Mouse (Mus musculus): ENCODE results near the gene Gm10715.
"Not testable (repeated sequence)": the region's sequence is repeated elsewhere in the genome, so short reads cannot be mapped to it uniquely, and the experiment has no call there.

Gm10715 gene

DNA sequence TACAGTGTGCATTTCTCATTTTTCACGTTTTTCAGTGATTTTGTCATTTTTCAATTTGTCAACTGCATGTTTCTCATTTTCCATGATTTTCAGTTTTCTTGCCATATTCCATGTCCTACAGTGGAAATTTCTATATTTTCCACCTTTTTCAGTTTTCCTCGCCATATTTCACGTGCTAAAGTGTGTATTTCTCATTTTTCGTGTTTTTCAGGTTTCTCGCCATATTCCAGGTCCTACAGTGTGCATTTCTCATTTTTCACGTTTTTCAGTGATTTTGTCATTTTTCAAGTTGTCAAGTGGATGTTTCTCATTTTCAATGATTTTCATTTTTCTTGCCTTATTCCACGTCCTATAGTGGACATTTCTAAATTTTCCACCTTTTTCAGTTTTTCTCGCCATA, at the start of gene Gm10715:
TSS of gene Gm10715 (plus strand) at position 301 of the 400 bp plus-strand sequence.
- not testable (repeated sequence) for ATAC-seq (ENCODE audit: insufficient number of reproducible peaks, low FRiP score, low TSS enrichment)

DNA sequence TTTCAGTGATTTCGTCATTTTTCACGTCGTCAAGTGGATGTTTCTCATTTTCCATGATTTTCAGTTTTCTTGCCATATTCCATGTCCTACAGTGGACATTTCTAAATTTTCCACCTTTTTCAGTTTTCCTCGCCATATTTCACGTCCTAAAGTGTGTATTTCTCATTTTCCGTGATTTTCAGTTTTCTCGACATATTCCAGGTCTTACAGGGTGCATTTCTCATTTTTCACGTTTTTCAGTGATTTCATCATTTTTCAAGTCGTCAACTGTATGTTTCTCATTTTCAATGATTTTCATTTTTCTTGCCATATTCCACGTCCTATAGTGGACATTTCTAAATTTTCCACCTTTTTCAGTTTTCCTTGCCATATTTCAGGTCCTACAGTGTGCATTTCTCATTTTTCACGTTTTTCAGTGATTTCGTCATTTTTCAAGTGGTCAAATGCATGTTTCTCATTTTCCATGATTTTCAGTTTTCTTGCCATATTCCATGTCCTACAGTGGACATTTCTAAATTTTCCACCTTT, 36.2 kb upstream of the Gm10715 start, which contains the start of gene Gm10722:
TSS of gene Gm10722 (plus strand) at position 478 of the 528 bp plus-strand sequence.
- not testable (repeated sequence) for ATAC-seq (ENCODE audit: insufficient number of reproducible peaks, low FRiP score, low TSS enrichment)

DNA sequence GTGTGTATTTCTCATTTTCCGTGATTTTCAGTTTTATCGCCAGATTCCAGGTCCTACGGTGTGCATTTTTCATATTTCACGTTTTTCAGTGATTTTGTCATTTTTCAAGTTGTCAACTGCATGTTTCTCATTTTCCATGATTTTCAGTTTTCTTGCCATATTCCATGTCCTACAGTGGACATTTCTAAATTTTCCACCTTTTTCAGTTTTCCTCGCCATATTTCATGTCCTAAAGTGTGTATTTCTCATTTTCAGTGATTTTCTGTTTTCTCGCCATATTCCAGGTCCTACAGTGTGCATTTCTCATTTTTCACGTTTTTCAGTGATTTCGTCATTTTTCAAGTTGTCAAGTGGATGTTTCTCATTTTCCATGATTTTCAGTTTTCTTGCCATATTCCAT, 35.7 kb upstream of the Gm10715 start:
- ATAC-seq (ENCODE audit: insufficient number of reproducible peaks, low FRiP score, low TSS enrichment): not testable (repeated sequence)

DNA sequence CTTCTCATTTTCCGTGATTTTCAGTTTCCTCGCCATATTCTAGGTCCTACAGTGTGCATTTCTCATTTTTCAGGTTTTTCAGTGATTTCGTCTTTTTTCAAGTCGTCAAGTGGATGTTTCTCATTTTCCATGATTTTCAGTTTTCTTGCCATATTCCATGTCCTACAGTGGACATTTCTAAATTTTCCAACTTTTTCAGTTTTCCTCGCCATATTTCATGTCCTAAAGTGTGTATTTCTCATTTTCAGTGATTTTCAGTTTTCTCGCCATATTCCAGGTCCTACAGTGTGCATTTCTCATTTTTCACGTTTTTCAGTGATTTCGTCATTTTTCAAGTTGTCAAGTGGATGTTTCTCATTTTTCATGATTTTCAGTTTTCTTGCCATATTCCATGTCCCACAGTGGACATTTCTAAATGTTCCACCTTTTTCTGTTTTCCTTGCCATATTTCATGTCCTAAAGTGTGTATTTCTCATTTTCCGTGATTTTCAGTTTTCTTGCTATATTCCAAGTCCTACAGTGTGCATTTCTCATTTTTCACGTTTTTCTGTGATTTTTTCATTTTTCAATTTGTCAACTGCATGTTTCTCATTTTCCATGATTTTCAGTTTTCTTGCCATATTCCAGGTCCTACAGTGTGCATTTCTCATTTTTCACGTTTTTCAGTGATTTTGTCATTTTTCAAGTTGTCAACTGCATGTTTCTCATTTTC, 34.6 kb upstream of the Gm10715 start:
- peak; percentile 71; the same call in 1 of the 2 replicates for ATAC-seq (ENCODE audit: insufficient number of reproducible peaks, low FRiP score, low TSS enrichment)

DNA sequence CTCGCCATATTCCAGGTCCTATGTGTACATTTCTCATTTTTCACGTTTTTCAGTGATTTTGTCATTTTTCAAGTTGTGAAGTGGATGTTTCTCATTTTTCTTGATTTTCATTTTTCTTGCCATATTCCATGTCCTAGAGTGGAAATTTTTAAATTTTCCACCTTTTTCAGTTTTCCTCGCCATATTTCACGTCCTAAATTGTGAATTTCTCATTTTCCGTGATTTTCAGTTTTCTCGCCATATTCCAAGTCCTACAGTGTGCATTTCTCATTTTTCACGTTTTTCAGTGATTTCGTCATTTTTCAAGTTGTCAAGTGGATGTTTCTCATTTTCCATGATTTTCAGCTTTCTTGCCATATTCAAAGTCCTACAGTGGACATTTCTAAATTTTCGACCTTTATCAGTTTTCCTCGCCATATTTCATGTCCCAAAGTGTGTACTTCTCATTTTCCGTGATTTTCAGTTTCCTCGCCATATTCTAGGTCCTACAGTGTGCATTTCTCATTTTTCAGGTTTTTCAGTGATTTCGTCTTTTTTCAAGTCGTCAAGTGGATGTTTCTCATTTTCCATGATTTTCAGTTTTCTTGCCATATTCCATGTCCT, 33.8 kb upstream of the Gm10715 start, which contains the start of gene Gm11168:
TSS of gene Gm11168 (plus strand) at position 553 of the 603 bp plus-strand sequence.
- not testable (repeated sequence) for ATAC-seq (ENCODE audit: insufficient number of reproducible peaks, low FRiP score, low TSS enrichment)

DNA sequence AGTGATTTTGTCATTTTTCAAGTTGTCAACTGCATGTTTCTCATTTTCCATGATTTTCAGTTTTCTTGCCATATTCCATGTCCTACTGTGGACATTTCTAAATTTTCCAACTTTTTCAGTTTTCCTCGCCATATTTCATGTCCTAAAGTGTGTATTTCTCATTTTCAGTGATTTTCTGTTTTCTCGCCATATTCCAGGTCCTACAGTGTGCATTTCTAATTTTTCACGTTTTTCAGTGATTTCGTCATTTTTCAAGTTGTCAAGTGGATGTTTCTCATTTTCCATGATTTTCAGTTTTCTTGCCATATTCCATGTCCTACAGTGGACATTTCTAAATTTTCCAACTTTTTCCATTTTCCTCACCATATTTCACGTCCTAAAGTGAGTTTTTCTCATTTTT, 30.5 kb upstream of the Gm10715 start:
- peak; percentile 67 for ATAC-seq (ENCODE audit: insufficient number of reproducible peaks, low FRiP score, low TSS enrichment)

DNA sequence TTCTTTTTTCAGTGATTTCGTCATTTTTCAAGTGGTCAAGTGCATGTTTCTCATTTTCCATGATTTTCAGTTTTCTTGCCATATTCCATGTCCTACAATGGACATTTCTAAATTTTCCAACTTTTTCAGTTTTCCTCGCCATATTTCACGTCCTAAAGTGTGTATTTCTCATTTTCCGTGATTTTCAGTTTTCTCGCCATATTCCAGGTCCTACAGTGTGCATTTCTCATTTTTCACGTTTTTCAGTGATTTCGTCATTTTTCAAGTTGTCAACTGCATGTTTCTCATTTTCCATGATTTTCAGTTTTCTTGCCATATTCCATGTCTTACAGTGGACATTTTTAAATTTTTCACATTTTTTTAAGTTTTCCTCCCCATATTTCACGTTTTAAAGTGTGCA, 30.0 kb upstream of the Gm10715 start:
- not testable (repeated sequence) for ATAC-seq (ENCODE audit: insufficient number of reproducible peaks, low FRiP score, low TSS enrichment)

DNA sequence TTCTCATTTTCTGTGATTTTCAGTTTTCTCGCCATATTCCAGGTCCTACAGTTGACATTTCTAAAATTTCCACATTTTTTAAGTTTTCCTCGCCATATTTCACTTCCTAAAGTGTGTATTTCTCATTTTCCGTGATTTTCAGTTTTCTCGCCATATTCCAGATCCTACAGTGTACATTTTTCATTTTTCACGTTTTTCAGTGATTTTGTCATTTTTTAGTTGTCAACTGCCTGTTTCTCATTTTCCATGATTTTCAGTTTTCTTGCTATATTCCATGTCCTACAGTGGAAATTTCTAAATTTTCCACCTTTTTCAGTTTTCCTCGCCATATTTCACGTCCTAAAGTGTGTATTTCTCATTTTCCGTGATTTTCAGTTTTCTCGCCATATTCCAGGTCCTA, 29.4 kb upstream of the Gm10715 start:
- 0 out of 2 replicates have a peak, but pooled peaks have one; percentile 26 for ATAC-seq (ENCODE audit: insufficient number of reproducible peaks, low FRiP score, low TSS enrichment)

DNA sequence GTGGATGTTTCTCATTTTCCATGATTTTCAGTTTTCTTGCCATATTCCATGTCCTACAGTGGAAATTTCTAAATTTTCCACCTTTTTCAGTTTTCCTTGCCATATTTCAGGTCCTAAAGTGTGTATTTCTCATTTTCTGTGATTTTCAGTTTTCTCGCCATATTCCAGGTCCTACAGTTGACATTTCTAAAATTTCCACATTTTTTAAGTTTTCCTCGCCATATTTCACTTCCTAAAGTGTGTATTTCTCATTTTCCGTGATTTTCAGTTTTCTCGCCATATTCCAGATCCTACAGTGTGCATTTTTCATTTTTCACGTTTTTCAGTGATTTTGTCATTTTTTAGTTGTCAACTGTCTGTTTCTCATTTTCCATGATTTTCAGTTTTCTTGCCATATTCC, 27.3 kb upstream of the Gm10715 start:
- ATAC-seq (ENCODE audit: insufficient number of reproducible peaks, low FRiP score, low TSS enrichment): peak; percentile 49

DNA sequence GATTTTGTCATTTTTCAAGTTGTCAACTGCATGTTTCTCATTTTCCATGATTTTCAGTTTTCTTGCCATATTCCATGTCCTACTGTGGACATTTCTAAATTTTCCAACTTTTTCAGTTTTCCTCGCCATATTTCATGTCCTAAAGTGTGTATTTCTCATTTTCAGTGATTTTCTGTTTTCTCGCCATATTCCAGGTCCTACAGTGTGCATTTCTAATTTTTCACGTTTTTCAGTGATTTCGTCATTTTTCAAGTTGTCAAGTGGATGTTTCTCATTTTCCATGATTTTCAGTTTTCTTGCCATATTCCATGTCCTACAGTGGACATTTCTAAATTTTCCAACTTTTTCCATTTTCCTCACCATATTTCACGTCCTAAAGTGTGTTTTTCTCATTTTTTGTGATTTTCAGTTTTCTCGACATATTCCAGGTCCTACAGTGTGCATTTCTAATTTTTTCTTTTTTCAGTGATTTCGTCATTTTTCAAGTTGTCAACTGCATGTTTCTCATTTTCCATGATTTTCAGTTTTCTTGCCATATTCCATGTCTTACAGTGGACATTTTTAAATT, 24.5 kb upstream of the Gm10715 start:
- peak; percentile 58 for ATAC-seq (ENCODE audit: insufficient number of reproducible peaks, low FRiP score, low TSS enrichment)

DNA sequence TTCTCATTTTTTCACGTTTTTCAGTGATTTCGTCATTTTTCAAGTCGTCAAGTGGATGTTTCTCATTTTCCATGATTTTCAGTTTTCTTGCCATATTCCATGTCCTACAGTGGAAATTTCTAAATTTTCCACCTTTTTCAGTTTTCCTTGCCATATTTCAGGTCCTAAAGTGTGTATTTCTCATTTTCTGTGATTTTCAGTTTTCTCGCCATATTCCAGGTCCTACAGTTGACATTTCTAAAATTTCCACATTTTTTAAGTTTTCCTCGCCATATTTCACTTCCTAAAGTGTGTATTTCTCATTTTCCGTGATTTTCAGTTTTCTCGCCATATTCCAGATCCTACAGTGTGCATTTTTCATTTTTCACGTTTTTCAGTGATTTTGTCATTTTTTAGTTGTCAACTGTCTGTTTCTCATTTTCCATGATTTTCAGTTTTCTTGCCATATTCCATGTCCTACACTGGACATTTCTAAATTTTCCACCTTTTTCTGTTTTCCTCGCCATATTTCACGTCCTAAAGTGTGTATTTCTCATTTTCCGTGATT, 23.9 kb upstream of the Gm10715 start, which contains the start of gene Gm10721:
TSS of gene Gm10721 (plus strand) at position 408 of the 547 bp plus-strand sequence.
- peak; percentile 67 for ATAC-seq (ENCODE audit: insufficient number of reproducible peaks, low FRiP score, low TSS enrichment)

DNA sequence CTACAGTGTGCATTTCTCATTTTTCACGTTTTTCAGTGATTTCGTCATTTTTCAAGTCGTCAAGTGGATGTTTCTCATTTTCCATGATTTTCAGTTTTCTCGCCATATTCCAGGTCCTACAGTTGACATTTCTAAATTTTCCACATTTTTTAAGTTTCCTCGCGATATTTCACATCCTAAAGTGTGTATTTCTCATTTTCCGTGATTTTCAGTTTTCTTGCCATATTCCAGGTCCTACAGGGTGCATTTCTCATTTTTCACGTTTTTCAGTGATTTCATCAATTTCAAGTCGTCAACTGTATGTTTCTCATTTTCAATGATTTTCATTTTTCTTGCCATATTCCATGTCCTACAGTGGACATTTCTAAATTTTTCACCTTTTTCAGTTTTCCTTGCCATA, 21.3 kb upstream of the Gm10715 start, which contains the start of gene Gm10720:
TSS of gene Gm10720 (plus strand) at position 301 of the 400 bp plus-strand sequence.
- ATAC-seq (ENCODE audit: insufficient number of reproducible peaks, low FRiP score, low TSS enrichment): not testable (repeated sequence)

DNA sequence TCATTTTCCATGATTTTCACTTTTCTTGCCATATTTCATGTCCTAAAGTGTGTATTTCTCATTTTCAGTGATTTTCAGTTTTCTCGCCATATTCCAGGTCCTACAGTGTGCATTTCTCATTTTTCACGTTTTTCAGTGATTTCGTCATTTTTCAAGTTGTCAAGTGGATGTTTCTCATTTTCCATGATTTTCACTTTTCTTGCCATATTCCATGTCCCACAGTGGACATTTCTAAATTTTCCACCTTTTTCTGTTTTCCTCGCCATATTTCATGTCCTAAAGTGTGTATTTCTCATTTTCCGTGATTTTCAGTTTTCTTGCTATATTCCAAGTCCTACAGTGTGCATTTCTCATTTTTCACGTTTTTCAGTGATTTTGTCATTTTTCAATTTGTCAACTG, 20.8 kb upstream of the Gm10715 start:
- ATAC-seq (ENCODE audit: insufficient number of reproducible peaks, low FRiP score, low TSS enrichment): not testable (repeated sequence)

DNA sequence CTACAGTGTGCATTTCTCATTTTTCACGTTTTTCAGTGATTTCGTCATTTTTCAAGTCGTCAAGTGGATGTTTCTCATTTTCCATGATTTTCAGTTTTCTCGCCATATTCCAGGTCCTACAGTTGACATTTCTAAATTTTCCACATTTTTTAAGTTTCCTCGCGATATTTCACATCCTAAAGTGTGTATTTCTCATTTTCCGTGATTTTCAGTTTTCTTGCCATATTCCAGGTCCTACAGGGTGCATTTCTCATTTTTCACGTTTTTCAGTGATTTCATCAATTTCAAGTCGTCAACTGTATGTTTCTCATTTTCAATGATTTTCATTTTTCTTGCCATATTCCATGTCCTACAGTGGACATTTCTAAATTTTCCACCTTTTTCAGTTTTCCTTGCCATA, 19.6 kb upstream of the Gm10715 start, which contains the start of gene Gm10719:
TSS of gene Gm10719 (plus strand) at position 301 of the 400 bp plus-strand sequence.
- ATAC-seq (ENCODE audit: insufficient number of reproducible peaks, low FRiP score, low TSS enrichment): not testable (repeated sequence)

DNA sequence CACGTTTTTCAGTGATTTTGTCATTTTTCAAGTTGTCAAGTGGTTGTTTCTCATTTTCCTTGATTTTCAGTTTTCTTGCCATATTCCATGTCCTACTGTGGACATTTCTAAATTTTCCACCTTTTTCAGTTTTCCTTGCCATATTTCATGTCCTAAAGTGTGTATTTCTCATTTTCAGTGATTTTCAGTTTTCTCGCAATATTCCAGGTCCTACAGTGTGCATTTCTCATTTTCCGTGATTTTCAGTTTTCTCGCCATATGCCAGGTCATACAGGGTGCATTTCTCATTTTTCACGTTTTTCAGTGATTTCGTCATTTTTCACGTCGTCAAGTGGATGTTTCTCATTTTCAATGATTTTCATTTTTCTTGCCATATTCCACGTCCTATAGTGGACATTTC, 17.7 kb upstream of the Gm10715 start:
- not testable (repeated sequence) for ATAC-seq (ENCODE audit: insufficient number of reproducible peaks, low FRiP score, low TSS enrichment)

DNA sequence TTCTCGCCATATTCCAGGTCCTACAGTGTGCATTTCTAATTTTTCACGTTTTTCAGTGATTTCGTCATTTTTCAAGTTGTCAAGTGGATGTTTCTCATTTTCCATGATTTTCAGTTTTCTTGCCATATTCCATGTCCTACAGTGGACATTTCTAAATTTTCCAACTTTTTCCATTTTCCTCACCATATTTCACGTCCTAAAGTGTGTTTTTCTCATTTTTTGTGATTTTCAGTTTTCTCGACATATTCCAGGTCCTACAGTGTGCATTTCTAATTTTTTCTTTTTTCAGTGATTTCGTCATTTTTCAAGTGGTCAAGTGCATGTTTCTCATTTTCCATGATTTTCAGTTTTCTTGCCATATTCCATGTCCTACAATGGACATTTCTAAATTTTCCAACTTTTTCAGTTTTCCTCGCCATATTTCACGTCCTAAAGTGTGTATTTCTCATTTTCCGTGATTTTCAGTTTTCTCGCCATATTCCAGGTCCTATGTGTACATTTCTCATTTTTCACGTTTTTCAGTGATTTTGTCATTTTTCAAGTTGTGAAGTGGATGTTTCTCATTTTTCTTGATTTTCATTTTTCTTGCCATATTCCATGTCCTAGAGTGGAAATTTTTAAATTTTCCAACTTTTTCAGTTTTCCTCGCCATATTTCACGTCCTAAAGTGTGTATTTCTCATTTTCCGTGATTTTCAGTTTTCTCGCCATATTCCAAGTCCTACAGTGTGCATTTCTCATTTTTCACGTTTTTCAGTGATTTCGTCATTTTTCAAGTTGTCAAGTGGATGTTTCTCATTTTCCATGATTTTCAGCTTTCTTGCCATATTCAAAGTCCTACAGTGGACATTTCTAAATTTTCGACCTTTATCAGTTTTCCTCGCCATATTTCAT, 16.6 kb upstream of the Gm10715 start:
- peak; percentile 62; the same call in 1 of the 2 replicates for ATAC-seq (ENCODE audit: insufficient number of reproducible peaks, low FRiP score, low TSS enrichment)

DNA sequence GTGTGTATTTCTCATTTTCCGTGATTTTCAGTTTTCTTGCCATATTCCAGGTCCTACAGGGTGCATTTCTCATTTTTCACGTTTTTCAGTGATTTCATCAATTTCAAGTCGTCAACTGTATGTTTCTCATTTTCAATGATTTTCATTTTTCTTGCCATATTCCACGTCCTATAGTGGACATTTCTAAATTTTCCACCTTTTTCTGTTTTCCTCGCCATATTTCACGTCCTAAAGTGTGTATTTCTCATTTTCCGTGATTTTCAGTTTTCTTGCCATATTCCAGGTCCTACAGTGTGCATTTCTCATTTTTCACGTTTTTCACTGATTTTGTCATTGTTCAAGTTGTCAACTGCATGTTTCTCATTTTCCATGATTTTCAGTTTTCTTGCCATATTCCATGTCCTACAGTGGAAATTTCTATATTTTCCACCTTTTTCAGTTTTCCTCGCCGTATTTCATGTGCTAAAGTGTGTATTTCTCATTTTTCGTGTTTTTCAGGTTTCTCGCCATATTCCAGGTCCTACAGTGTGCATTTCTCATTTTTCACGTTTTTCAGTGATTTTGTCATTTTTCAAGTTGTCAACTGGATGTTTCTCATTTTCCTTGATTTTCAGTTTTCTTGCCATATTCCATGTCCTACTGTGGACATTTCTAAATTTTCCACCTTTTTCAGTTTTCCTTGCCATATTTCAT, 14.2 kb upstream of the Gm10715 start:
- ATAC-seq (ENCODE audit: insufficient number of reproducible peaks, low FRiP score, low TSS enrichment): not testable (repeated sequence)

DNA sequence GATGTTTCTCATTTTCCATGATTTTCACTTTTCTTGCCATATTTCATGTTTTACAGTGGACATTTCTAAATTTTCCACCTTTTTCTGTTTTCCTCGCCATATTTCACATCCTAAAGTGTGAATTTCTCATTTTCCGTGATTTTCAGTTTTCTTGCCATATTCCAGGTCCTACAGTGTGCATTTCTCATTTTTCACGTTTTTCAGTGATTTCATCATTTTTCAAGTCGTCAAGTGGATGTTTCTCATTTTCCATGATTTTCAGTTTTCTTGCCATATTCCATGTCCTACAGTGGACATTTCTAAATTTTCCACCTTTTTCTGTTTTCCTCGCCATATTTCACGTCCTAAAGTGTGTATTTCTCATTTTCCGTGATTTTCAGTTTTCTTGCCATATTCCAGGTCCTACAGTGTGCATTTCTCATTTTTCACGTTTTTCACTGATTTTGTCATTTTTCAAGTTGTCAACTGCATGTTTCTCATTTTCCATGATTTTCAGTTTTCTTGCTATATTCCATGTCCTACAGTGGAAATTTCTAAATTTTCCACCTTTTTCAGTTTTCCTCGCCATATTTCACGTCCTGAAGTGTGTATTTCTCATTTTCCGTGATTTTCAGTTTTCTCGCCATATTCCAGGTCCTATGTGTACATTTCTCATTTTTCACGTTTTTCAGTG, 13.2 kb upstream of the Gm10715 start, which contains the start of gene Gm10718:
TSS of gene Gm10718 (plus strand) at position 236 of the 673 bp plus-strand sequence.
- ATAC-seq (ENCODE audit: insufficient number of reproducible peaks, low FRiP score, low TSS enrichment): not testable (repeated sequence)
